In genomic region chr10:111085561-111085960, GRCm38 (mm10) we compare ENCODE assay signal across 21 mouse cellular contexts.
DNase-seq lines count a peak whose midpoint lies in the region; ATAC-seq and TF ChIP-seq lines count a peak whose summit lies in the region.
"Had no signal": no experiment of that assay in that cellular context is flagged by ENCODE, and none has a peak within 500 bp of the region (broad histone marks: within the 10 kb centered on the region; RNA-seq: fewer than 3 reads in every experiment).

No protein-coding gene starts in this region.

- no peaks in the 10 kb centered on the region for H3K27me3 ChIP-seq in intestine, embryonic 14.5 days (replicated peaks; ENCODE audit: control insufficient read depth, insufficient read depth, low read length)
- no peaks in the 10 kb centered on the region for H3K27me3 ChIP-seq in intestine, postnatal 0 days (replicated peaks; ENCODE audit: control insufficient read depth, insufficient read depth, low read length)
- H3K27me3 ChIP-seq in intestine, embryonic 16.5 days (replicated peaks; ENCODE audit: control insufficient read depth, insufficient read depth, low read length), result no peaks in the 10 kb centered on the region
- H3K27me3 ChIP-seq in hindbrain, embryonic 10.5 days (ENCODE audit: insufficient read depth, poor library complexity, severe bottlenecking), result no peaks in the 10 kb centered on the region
- H3K27me3 ChIP-seq: CH12.LX; embryonic facial prominence, embryonic 12.5 days; forebrain, embryonic 15.5 days; heart, embryonic 15.5 days; hindbrain, embryonic 15.5 days had no signal

- peak; percentile 50 for ATAC-seq in intestine, embryonic 14.5 days (replicated peaks; ENCODE audit: low FRiP score, low TSS enrichment, low read depth)
- no peak for ATAC-seq in intestine, postnatal 0 days
- ATAC-seq in intestine, embryonic 16.5 days, result peak; percentile 59
- ATAC-seq: activated CD4-positive, CD25-positive, alpha-beta regulatory T cell, adult 4 months; forebrain, embryonic 15.5 days; inflammation-experienced regulatory T-cells, adult 6 months had no signal

- no peak overlapping the region for H3K27ac ChIP-seq in intestine, embryonic 14.5 days (ENCODE audit: low read depth)
- H3K27ac ChIP-seq in intestine, postnatal 0 days (ENCODE audit: low read depth, low read length), result no peak overlapping the region
- H3K27ac ChIP-seq in intestine, embryonic 16.5 days (ENCODE audit: low read length), result no peak overlapping the region
- H3K27ac ChIP-seq in hindbrain, embryonic 10.5 days, result no peak overlapping the region
- H3K27ac ChIP-seq: embryonic facial prominence, embryonic 12.5 days; forebrain, embryonic 15.5 days; heart, embryonic 15.5 days; hindbrain, embryonic 15.5 days had no signal

- no peak for TF ChIP-seq CTCF in intestine, postnatal 0 days (IDR thresholded peaks at IDR 0.05; ENCODE audit: low read depth)
- no peak for TF ChIP-seq CTCF in lung, adult 2 months (IDR thresholded peaks at IDR 0.05; ENCODE audit: insufficient read depth, low read length)

- no peaks in the 10 kb centered on the region for H3K36me3 ChIP-seq in intestine, embryonic 14.5 days (ENCODE audit: control insufficient read depth, insufficient read depth, low read length)
- H3K36me3 ChIP-seq in intestine, postnatal 0 days (ENCODE audit: control insufficient read depth, insufficient read depth), result no peaks in the 10 kb centered on the region
- no peaks in the 10 kb centered on the region for H3K36me3 ChIP-seq in intestine, embryonic 16.5 days (ENCODE audit: control insufficient read depth, insufficient read depth, low read length)
- H3K36me3 ChIP-seq in hindbrain, embryonic 10.5 days, result no peaks in the 10 kb centered on the region
- H3K36me3 ChIP-seq: embryonic facial prominence, embryonic 12.5 days; forebrain, embryonic 15.5 days; heart, embryonic 15.5 days; hindbrain, embryonic 15.5 days had no signal

- H3K9me3 ChIP-seq in intestine, embryonic 14.5 days (ENCODE audit: control insufficient read depth, low read length), result no peaks in the 10 kb centered on the region
- no peaks in the 10 kb centered on the region for H3K9me3 ChIP-seq in intestine, postnatal 0 days (ENCODE audit: control insufficient read depth)
- no peaks in the 10 kb centered on the region for H3K9me3 ChIP-seq in intestine, embryonic 16.5 days (ENCODE audit: control insufficient read depth, low read length)
- H3K9me3 ChIP-seq in hindbrain, embryonic 10.5 days, result no peaks in the 10 kb centered on the region
- H3K9me3 ChIP-seq: embryonic facial prominence, embryonic 12.5 days; forebrain, embryonic 15.5 days; heart, embryonic 15.5 days; hindbrain, embryonic 15.5 days had no signal

- H3K4me1 ChIP-seq in intestine, embryonic 14.5 days (replicated peaks; ENCODE audit: control insufficient read depth, insufficient read depth, low read length), result no peaks in the 10 kb centered on the region
- H3K4me1 ChIP-seq in intestine, postnatal 0 days (replicated peaks; ENCODE audit: control insufficient read depth, insufficient read depth, low read length), result no peaks in the 10 kb centered on the region
- no peaks in the 10 kb centered on the region for H3K4me1 ChIP-seq in intestine, embryonic 16.5 days (ENCODE audit: control insufficient read depth, insufficient read depth, low read length)
- H3K4me1 ChIP-seq in hindbrain, embryonic 10.5 days (replicated peaks), result peaks cover 11% of the 10 kb centered on the region
- peaks cover 5% of the 10 kb centered on the region; the same call in 1 of the 2 replicates for H3K4me1 ChIP-seq in lung, adult 2 months (ENCODE audit: control insufficient read depth, insufficient read depth, low read length)
- H3K4me1 ChIP-seq: embryonic facial prominence, embryonic 12.5 days had no signal

- WGBS in intestine, embryonic 14.5 days, result 64% methylated on average over 8 of the region's 8 CpGs
- WGBS in intestine, postnatal 0 days, result 44% methylated on average over 8 of the region's 8 CpGs
- WGBS in intestine, embryonic 16.5 days, result 59% methylated on average over 8 of the region's 8 CpGs
- 89% methylated on average over 8 of the region's 8 CpGs for whole genome bisulfite sequencing in hindbrain, embryonic 10.5 days
- WGBS in lung, adult 2 months, result 81% methylated on average over 8 of the region's 8 CpGs

- no peak overlapping the region for H3K4me3 ChIP-seq in intestine, embryonic 14.5 days (ENCODE audit: low read depth, low read length)
- H3K4me3 ChIP-seq in intestine, postnatal 0 days (ENCODE audit: low read depth, low read length), result no peak overlapping the region
- no peak overlapping the region for H3K4me3 ChIP-seq in intestine, embryonic 16.5 days (ENCODE audit: low read length)
- no peak overlapping the region for H3K4me3 ChIP-seq in hindbrain, embryonic 10.5 days
- no peak overlapping the region for H3K4me3 ChIP-seq in lung, adult 2 months (replicated peaks; ENCODE audit: extremely low read depth, low read depth, low read length)
- H3K4me3 ChIP-seq: embryonic facial prominence, embryonic 12.5 days; forebrain, embryonic 15.5 days; heart, embryonic 15.5 days; hindbrain, embryonic 15.5 days had no signal

- no peak for DNase-seq in intestine, embryonic 14.5 days (ENCODE audit: low spot score)
- DNase-seq in ES-CJ7 (ENCODE audit: low read depth, low spot score) (peak; percentile 24), R1 (ENCODE audit: low read depth, low spot score) (peak; percentile 61)
- DNase-seq in hindbrain, embryonic 10.5 days (ENCODE audit: low spot score), result no peak
- DNase-seq in lung, adult 2 months, result no peak
- no peak for DNase-seq in kidney, postnatal 25 days
- DNase-seq: adrenal gland, postnatal 14 days; cerebellum, adult 11-12 months; cerebellum, adult 9-10 months; cerebellum, postnatal 25 days; gastrocnemius, postnatal 14 days had no signal

- TF ChIP-seq POLR2A in lung, adult 2 months (IDR thresholded peaks at IDR 0.05; ENCODE audit: borderline replicate concordance, extremely low read depth, low read depth, low read length), result no peak

- H3K4me2 ChIP-seq in intestine, embryonic 14.5 days (ENCODE audit: low read length), result no peak overlapping the region
- no peak overlapping the region for H3K4me2 ChIP-seq in intestine, postnatal 0 days (replicated peaks; ENCODE audit: low read depth)
- H3K4me2 ChIP-seq in intestine, embryonic 16.5 days (ENCODE audit: low read depth, low read length), result no peak overlapping the region
- H3K4me2 ChIP-seq: embryonic facial prominence, embryonic 12.5 days; forebrain, embryonic 15.5 days; heart, embryonic 11.5 days; heart, embryonic 15.5 days; hindbrain, embryonic 15.5 days had no signal

- no peak overlapping the region for H3K9ac ChIP-seq in intestine, embryonic 14.5 days (ENCODE audit: low read length)
- H3K9ac ChIP-seq in intestine, postnatal 0 days (ENCODE audit: low read depth, low read length), result no peak overlapping the region
- H3K9ac ChIP-seq in intestine, embryonic 16.5 days (ENCODE audit: low read depth, low read length), result no peak overlapping the region
- H3K9ac ChIP-seq: embryonic facial prominence, embryonic 12.5 days; forebrain, embryonic 15.5 days; heart, embryonic 15.5 days; hindbrain, embryonic 15.5 days had no signal

Comparison
In these comparisons a context has a peak if more than half of its experiments do, and no peak if none do; other contexts are left out.
1. DNase-seq: peak in ES-CJ7 (single experiment) and R1 (single experiment); none in intestine, embryonic 14.5 days (single experiment), hindbrain, embryonic 10.5 days (single experiment), lung, adult 2 months (single experiment) and kidney, postnatal 25 days (0 of 2).